Mouse (Mus musculus): ENCODE results near the gene Ptprh. TPM values are rescaled to one million over a fixed set of nuclear protein-coding genes. Genes with fewer than 3 reads are reported as not detected.

Gene Ptprh
- polyA plus RNA-seq, 1 experiment from 2014 or later = not detected

DNA sequence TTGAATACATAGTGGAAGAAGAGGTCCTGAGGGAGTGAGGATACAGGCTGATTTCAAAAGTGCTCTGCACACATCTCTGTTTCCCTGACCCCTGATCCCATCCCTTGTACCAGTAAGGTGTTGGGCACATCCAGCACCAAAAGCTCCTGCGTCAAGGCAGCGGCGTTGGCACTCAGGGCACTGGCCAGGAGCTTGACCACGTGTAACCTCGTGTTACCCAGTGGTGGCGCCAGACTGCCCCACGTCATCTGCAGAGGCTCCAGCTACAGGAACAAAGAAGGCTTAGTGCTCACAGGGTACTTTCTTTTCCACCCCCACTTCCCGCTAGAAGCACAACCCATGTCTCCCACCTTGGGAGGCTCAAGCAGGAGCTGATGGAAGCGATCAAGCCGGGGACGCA is 37.3 kb upstream of the Ptprh start:
- no peaks in the 10 kb centered on the region for H3K27me3 ChIP-seq (ENCODE audit: control insufficient read depth, insufficient read depth, low read length)
- DNase-seq (ENCODE audit: low spot score) = no peak
- H3K9me3 ChIP-seq (ENCODE audit: control insufficient read depth, low read length) = no peaks in the 10 kb centered on the region
- 88% methylated on average over 11 of the region's 11 CpGs for WGBS
- H3K27ac ChIP-seq (ENCODE audit: low read depth, low read length) = no peak overlapping the region
- H3K4me1 ChIP-seq (ENCODE audit: control insufficient read depth, insufficient read depth, low read length) = no peaks in the 10 kb centered on the region
- H3K9ac ChIP-seq (ENCODE audit: low read length) = no peak overlapping the region
- no peak for ATAC-seq (ENCODE audit: insufficient read depth, low FRiP score, low TSS enrichment)
- H3K36me3 ChIP-seq (ENCODE audit: control insufficient read depth, insufficient read depth, low read length) = peaks cover 20% of the 10 kb centered on the region
- no peak overlapping the region for H3K4me3 ChIP-seq (ENCODE audit: low read depth, low read length)
- no peak overlapping the region for H3K4me2 ChIP-seq (ENCODE audit: low read depth)

DNA sequence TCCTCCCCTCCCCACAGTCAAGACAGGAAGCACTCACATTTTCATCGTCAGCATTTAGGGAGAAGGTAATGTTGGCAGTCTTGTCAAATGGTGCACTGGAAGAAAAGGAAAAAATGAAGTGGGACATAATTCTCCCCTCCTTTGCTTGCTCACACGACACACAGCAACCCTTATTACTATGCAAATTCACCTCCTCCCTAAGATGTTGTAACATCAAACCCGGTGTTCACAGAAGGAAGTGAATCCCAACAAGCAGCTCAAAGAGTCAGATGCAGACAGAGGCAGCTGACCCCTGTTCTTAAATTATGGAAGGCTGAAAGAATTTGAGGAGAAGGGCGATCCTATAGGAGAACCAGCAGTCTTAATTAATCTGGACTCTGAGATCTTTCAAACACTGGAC is 32.3 kb upstream of the Ptprh start:
- Histone ChIP-seq H3K36me3 (ENCODE audit: control insufficient read depth, insufficient read depth, low read length) (peaks cover 23% of the 10 kb centered on the region), H3K4me2 (ENCODE audit: low read depth) (no peak overlapping the region), H3K27ac (ENCODE audit: low read depth, low read length) (no peak overlapping the region), H3K9me3 (ENCODE audit: control insufficient read depth, low read length) (no peaks in the 10 kb centered on the region), H3K27me3 (ENCODE audit: control insufficient read depth, insufficient read depth, low read length) (no peaks in the 10 kb centered on the region), H3K4me3 (ENCODE audit: low read depth, low read length) (no peak overlapping the region), H3K9ac (ENCODE audit: low read length) (no peak overlapping the region), H3K4me1 (ENCODE audit: control insufficient read depth, insufficient read depth, low read length) (no peaks in the 10 kb centered on the region)
- 93% methylated on average over 4 of the region's 4 CpGs for WGBS
- ATAC-seq (ENCODE audit: insufficient read depth, low FRiP score, low TSS enrichment) (no peak), DNase-seq (ENCODE audit: low spot score) (no peak)

DNA sequence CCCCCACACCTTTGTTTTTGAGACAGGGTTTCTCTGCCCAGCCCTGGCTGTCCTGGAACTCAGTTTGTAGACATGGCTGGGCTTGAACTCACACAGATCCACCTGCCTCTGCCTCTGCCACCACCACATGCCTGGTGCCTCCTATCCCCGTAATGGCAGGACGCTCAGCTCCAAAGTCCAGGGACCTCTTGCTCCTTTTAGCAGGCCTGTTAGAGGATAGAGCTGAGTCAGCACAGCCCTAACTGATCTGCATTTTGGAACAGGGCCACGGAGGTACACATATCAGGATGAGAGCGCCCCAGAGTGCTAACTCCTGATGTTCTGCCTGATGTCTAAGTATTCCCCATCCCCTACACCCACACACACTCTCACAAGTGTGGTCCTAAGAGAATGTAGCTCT is 27.2 kb upstream of the Ptprh start, which contains the start of gene Tmem86b:
TSS of gene Tmem86b (minus strand) at position 392 of the 400 bp plus-strand sequence.
- H3K27me3 ChIP-seq (ENCODE audit: control insufficient read depth, insufficient read depth, low read length) = no peaks in the 10 kb centered on the region
- H3K27ac ChIP-seq (ENCODE audit: low read depth, low read length) = no peak within 1 kb of the TSS
- H3K4me2 ChIP-seq (ENCODE audit: low read depth) = no peak within 1 kb of the TSS
- ATAC-seq (ENCODE audit: insufficient read depth, low FRiP score, low TSS enrichment) (no peak), DNase-seq (ENCODE audit: low spot score) (no peak)
- H3K4me1 ChIP-seq (ENCODE audit: control insufficient read depth, insufficient read depth, low read length) = no peaks in the 10 kb centered on the region
- no peak within 1 kb of the TSS for H3K4me3 ChIP-seq (ENCODE audit: low read depth, low read length)
- H3K36me3 ChIP-seq (ENCODE audit: control insufficient read depth, insufficient read depth, low read length) = peaks cover 28% of the 10 kb centered on the region
- no peak within 1 kb of the TSS for H3K9ac ChIP-seq (ENCODE audit: low read length)
- WGBS = 99% methylated on average over 4 of the region's 4 CpGs
- no peaks in the 10 kb centered on the region for H3K9me3 ChIP-seq (ENCODE audit: control insufficient read depth, low read length)

DNA sequence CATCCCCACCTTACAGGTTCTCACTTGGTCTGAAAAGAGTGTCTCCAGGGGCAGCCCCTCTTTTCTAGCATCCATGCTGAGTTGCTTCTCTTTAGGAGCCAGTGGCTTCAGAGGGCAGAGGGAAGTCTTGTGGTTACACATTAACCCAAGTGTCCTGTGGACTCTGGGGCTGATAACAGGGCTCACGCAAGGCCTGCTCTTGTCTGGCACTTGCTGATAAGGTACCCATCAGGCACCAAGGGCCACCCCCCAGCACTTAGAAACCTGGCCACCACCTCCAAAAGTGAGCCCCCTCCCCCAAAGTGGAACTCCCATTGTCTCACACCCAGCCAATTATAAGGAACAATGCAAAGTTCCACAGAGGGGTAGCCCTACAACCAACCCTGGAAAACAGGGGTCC is 26.4 kb upstream of the Ptprh start:
- no peaks in the 10 kb centered on the region for H3K27me3 ChIP-seq (ENCODE audit: control insufficient read depth, insufficient read depth, low read length)
- H3K4me2 ChIP-seq (ENCODE audit: low read depth) = no peak overlapping the region
- H3K9me3 ChIP-seq (ENCODE audit: control insufficient read depth, low read length) = no peaks in the 10 kb centered on the region
- no peak for DNase-seq (ENCODE audit: low spot score)
- H3K36me3 ChIP-seq (ENCODE audit: control insufficient read depth, insufficient read depth, low read length) = peaks cover 26% of the 10 kb centered on the region
- no peak for ATAC-seq (ENCODE audit: insufficient read depth, low FRiP score, low TSS enrichment)
- H3K9ac ChIP-seq (ENCODE audit: low read length) = no peak overlapping the region
- H3K27ac ChIP-seq (ENCODE audit: low read depth, low read length) = no peak overlapping the region
- no peak overlapping the region for H3K4me3 ChIP-seq (ENCODE audit: low read depth, low read length)
- 61% methylated on average over 1 of the region's 1 CpGs for WGBS
- no peaks in the 10 kb centered on the region for H3K4me1 ChIP-seq (ENCODE audit: control insufficient read depth, insufficient read depth, low read length)

DNA sequence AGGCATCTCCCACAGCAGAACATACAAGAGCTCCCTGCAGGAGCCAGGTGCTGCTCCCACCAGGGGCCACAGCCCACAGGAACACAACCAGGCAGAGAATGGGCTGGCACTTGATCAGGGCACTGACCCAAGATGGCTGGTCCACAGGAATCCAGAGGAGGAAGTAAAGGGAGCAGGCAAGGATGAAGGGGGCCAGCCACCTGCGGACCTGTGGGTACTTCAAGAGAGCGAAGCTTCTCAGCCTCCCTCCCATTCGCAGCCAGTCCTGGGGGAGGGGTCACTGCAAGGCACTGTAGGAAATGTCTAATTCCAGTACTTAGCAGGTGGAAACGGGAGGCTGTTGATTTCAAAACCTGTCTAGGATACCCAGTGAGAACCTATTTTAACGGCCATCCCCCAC is 25.7 kb upstream of the Ptprh start:
- Histone ChIP-seq H3K9me3 (ENCODE audit: control insufficient read depth, low read length) (no peaks in the 10 kb centered on the region), H3K9ac (ENCODE audit: low read length) (no peak overlapping the region), H3K27me3 (ENCODE audit: control insufficient read depth, insufficient read depth, low read length) (no peaks in the 10 kb centered on the region), H3K4me2 (ENCODE audit: low read depth) (no peak overlapping the region), H3K4me3 (ENCODE audit: low read depth, low read length) (no peak overlapping the region), H3K36me3 (ENCODE audit: control insufficient read depth, insufficient read depth, low read length) (peaks cover 26% of the 10 kb centered on the region), H3K4me1 (ENCODE audit: control insufficient read depth, insufficient read depth, low read length) (no peaks in the 10 kb centered on the region), H3K27ac (ENCODE audit: low read depth, low read length) (no peak overlapping the region)
- 84% methylated on average over 5 of the region's 5 CpGs for WGBS
- DNase-seq (ENCODE audit: low spot score) (no peak), ATAC-seq (ENCODE audit: insufficient read depth, low FRiP score, low TSS enrichment) (no peak)

DNA sequence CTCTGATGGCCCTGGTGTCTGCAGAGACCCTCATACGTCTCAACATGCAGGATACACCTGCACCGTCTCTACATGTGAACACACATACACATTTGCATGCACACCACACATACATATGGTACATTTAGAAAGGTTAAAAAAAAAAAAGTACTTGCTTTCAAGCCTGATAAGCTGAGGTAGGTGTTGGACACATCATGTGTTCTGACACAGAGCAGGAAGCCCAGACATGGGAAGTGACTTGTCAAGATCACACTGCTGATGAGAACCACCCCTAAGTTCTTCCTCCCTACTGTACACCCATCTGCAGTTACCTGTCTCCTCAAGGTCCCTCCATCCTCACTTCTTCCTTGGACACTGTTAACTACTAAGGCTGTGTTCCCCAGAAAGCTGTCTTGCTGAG is 22.1 kb upstream of the Ptprh start:
- DNase-seq (ENCODE audit: low spot score) = no peak
- no peak overlapping the region for H3K4me2 ChIP-seq (ENCODE audit: low read depth)
- H3K9ac ChIP-seq (ENCODE audit: low read length) = no peak overlapping the region
- no peaks in the 10 kb centered on the region for H3K9me3 ChIP-seq (ENCODE audit: control insufficient read depth, low read length)
- WGBS = 97% methylated on average over 2 of the region's 2 CpGs
- peaks cover 13% of the 10 kb centered on the region; the same call in 1 of the 2 replicates for H3K36me3 ChIP-seq (ENCODE audit: control insufficient read depth, insufficient read depth, low read length)
- ATAC-seq (ENCODE audit: insufficient read depth, low FRiP score, low TSS enrichment) = no peak
- no peaks in the 10 kb centered on the region for H3K4me1 ChIP-seq (ENCODE audit: control insufficient read depth, insufficient read depth, low read length)
- H3K27ac ChIP-seq (ENCODE audit: low read depth, low read length) = no peak overlapping the region
- no peaks in the 10 kb centered on the region for H3K27me3 ChIP-seq (ENCODE audit: control insufficient read depth, insufficient read depth, low read length)
- H3K4me3 ChIP-seq (ENCODE audit: low read depth, low read length) = no peak overlapping the region

DNA sequence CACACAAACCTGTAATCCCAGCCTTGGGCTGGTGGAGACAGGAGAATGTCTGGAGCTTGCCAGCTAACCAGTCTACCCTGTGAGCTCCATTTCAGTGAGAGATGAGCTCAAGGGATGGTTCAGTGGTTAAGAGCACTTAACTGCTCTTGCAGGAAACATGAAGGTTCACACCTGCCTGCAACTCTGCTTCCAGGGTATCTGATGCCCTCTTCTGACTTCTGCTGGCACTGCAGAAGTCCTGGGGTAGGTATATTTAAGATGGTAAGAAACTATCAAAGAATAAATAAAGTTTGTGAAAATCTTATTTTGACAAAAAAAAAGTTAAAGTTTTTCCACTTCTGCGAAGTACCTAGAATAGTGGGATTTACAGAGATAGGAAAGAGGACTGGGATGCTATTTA is 20.5 kb upstream of the Ptprh start:
- Histone ChIP-seq H3K9ac (ENCODE audit: low read length) (no peak overlapping the region), H3K4me1 (ENCODE audit: control insufficient read depth, insufficient read depth, low read length) (no peaks in the 10 kb centered on the region), H3K27me3 (ENCODE audit: control insufficient read depth, insufficient read depth, low read length) (no peaks in the 10 kb centered on the region), H3K27ac (ENCODE audit: low read depth, low read length) (no peak overlapping the region), H3K36me3 (ENCODE audit: control insufficient read depth, insufficient read depth, low read length) (peaks cover 5% of the 10 kb centered on the region; the same call in 1 of the 2 replicates), H3K4me2 (ENCODE audit: low read depth) (no peak overlapping the region), H3K9me3 (ENCODE audit: control insufficient read depth, low read length) (no peaks in the 10 kb centered on the region), H3K4me3 (ENCODE audit: low read depth, low read length) (no peak overlapping the region)
- 63% methylated on average over 1 of the region's 1 CpGs for WGBS
- ATAC-seq (ENCODE audit: insufficient read depth, low FRiP score, low TSS enrichment) (no peak), DNase-seq (ENCODE audit: low spot score) (no peak)

DNA sequence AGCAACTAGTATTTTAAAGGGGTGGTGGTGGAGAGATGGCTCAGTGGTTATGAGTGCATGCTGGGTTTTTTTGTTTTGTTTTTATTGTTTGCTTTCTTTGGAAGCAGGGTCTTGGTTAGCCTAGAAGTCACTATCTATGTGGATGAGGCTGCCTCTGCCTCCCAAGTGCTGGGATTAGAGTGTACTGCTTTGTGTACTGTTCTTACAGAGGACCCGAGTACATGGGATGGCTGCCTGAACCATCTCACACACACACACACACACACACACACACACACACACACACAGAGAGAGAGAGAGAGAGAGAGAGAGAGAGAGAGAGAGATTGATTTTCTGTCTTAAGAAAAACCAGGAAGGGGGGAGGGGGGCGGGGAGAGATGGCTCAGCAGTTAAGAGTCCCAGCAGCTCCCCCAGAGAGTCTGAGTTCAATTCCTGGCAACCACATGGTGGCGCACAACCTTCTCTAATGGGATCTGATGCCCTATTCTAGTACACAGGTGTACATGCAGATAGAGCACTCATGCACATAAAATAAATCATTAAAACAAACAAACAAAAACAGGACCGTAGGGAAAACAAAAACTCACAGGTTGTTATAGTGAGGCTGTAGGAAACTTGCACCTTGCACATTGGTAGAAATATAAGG is 19.8 kb upstream of the Ptprh start:
- H3K9me3 ChIP-seq (ENCODE audit: control insufficient read depth, low read length) = no peaks in the 10 kb centered on the region
- peak; percentile 67; the same call in 1 of the 2 replicates for ATAC-seq (ENCODE audit: insufficient read depth, low FRiP score, low TSS enrichment)
- H3K27ac ChIP-seq (ENCODE audit: low read depth, low read length) = no peak overlapping the region
- no peak overlapping the region for H3K4me2 ChIP-seq (ENCODE audit: low read depth)
- no peak overlapping the region for H3K9ac ChIP-seq (ENCODE audit: low read length)
- H3K4me3 ChIP-seq (ENCODE audit: low read depth, low read length) = no peak overlapping the region
- H3K4me1 ChIP-seq (ENCODE audit: control insufficient read depth, insufficient read depth, low read length) = no peaks in the 10 kb centered on the region
- no peaks in the 10 kb centered on the region for H3K27me3 ChIP-seq (ENCODE audit: control insufficient read depth, insufficient read depth, low read length)
- peak; percentile 49 for DNase-seq (ENCODE audit: low spot score)
- peaks cover 1% of the 10 kb centered on the region; the same call in 1 of the 2 replicates for H3K36me3 ChIP-seq (ENCODE audit: control insufficient read depth, insufficient read depth, low read length)
- 25% methylated on average over 4 of the region's 4 CpGs for WGBS

DNA sequence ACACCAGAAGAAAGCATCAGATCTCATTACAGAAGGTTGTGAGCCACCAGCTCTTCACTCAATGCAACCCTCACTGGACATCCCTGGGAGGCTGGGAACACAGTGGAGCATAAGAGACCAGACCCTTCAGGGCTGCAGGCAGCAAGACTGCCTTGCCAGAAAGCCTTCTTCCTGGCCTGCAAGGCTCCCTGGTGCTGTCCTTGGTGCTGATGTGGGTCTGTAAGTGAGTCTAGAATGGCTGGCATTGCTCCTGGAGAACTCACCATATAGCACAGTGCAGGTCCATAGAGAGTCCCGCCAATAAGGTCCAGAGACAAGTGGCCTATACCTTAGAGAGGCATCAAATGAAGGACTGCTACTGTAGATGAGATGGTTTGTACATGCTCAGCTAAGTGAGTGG is 16.1 kb upstream of the Ptprh start:
- no peak overlapping the region for H3K27ac ChIP-seq (ENCODE audit: low read depth, low read length)
- WGBS = 26% methylated on average over 1 of the region's 1 CpGs

More for the DNA sequence above, 16.1 kb upstream of the Ptprh start:
- no peaks in the 10 kb centered on the region for H3K4me1 ChIP-seq (ENCODE audit: control insufficient read depth, insufficient read depth, low read length)
- peak; percentile 50 for DNase-seq (ENCODE audit: low spot score)
- H3K4me3 ChIP-seq (ENCODE audit: low read depth, low read length) = no peak overlapping the region
- H3K9ac ChIP-seq (ENCODE audit: low read length) = no peak overlapping the region
- ATAC-seq (ENCODE audit: insufficient read depth, low FRiP score, low TSS enrichment) = no peak
- no peaks in the 10 kb centered on the region for H3K36me3 ChIP-seq (ENCODE audit: control insufficient read depth, insufficient read depth, low read length)
- no peak overlapping the region for H3K4me2 ChIP-seq (ENCODE audit: low read depth)
- no peaks in the 10 kb centered on the region for H3K27me3 ChIP-seq (ENCODE audit: control insufficient read depth, insufficient read depth, low read length)
- no peaks in the 10 kb centered on the region for H3K9me3 ChIP-seq (ENCODE audit: control insufficient read depth, low read length)
